Mouse (Mus musculus) splenic B cell, adult 2 months (primary cell): ENCODE measurements around the gene Ackr2.

ENCODE experiments used
- DNase-seq: peaks from one replicate; pipeline ENCODE4 v3.0.0-alpha.2; 2011; ENCODE audit warnings: low read depth, low spot score
- H3K27me3 ChIP-seq: 2 replicates; pipeline ENCODE4 v1.6.1; 2012; ENCODE audit warnings: mild to moderate bottlenecking, low read length, moderate library complexity, mixed read lengths; ENCODE audit not compliant: control insufficient read depth, poor library complexity, insufficient read depth, severe bottlenecking
- H3K36me3 ChIP-seq: 2 replicates; pipeline ENCODE4 v1.6.1; 2012; ENCODE audit warnings: mild to moderate bottlenecking, low read length, moderate library complexity, mixed read lengths; ENCODE audit not compliant: control insufficient read depth, poor library complexity, insufficient read depth, severe bottlenecking

Gene Ackr2

DNA sequence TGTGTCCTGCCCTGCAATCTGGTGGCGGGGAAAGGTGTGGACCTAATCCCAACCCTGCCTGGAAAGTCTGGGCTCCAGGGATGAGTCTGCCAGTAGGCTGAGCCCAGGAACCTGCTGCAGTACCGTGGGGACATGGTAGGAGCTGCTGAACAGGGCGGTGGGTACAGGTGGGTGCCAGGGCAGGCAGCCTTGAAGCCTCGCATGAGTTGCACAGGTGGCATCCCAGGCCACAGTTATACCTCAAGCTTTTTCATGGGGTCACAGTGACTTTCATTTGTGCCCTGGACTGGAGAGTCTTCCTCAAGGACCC is 52.9 kb downstream of the Ackr2 start:
- H3K27me3 ChIP-seq = no peaks in the 10 kb centered on the region; the same call in 1 of the 2 replicates
- no peaks in the 10 kb centered on the region for H3K36me3 ChIP-seq
- DNase-seq = no peak

DNA sequence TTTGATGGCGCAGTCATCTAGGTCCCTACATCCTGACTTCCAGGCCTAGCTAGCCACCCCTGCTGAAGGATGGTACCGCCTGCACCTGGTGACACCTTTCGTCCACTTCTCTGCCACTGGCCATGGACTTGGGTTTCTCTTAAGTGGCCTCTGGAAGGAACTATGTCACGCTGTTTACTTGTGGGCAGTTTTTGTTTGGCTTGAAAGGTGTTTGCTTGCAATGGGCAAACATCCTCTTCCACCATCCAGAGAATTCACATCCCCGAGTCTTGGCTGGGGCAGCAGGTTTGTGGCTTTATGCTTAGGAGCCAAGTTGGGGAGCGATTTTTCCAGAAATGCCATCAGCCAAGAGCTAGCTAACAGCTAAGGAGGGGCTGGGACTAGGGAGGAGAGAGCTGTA is 54.4 kb downstream of the Ackr2 start:
- no peaks in the 10 kb centered on the region; the same call in 1 of the 2 replicates for H3K27me3 ChIP-seq
- H3K36me3 ChIP-seq = no peaks in the 10 kb centered on the region
- no peak for DNase-seq

DNA sequence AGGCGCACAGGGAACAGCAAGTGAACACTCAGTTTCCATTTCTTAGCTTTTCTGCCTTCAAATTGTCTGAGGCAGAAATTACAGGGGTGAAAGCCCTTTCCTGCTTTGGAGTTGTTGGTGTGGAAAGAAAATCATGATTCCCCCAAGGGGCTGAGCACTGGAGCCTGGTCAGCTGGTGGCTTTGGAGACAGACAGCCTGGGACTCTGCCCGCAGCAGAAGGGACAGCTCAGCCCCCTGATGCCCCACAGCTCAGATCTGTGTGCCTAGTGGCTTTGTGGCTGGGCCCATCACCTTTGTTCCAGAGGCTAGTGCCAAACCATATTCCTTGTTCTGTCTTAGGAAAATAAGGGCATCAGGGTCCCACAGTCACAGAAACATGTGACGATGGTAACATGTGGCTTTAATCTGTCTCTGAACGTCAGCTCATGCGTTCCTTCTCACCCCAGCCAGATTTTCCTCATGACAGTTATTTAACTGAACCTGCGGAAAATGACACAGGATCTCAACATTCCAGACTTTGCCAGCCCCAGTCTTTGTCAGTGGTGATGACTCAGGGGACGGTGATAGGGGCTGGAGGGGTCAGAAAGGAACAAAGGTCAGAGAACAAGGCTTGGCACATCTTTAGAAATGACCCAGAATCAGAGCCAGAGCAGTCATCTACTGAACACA is 61.9 kb downstream of the Ackr2 start:
- H3K27me3 ChIP-seq = no peaks in the 10 kb centered on the region
- DNase-seq = no peak
- no peaks in the 10 kb centered on the region for H3K36me3 ChIP-seq
